Mouse (Mus musculus) granulocyte monocyte progenitor cell, adult 5-6 weeks (primary cell): ENCODE measurements around the gene Sort1. TPM values are rescaled to one million over a fixed set of nuclear protein-coding genes. Genes with fewer than 3 reads are reported as not detected.

Experiments used
- ATAC-seq: replicated peaks from 2 replicates; pipeline ENCODE4 v1.8.0; 2016; ENCODE audit warnings: mild to moderate bottlenecking, moderate TSS enrichment, inconsistent platforms; ENCODE audit not compliant: poor library complexity, severe bottlenecking
- total RNA-seq, 2 experiments: library from RNA; stranded (forward) in 1 of 2; stranded (reverse) in 1 of 2; fragments of 200-712, 200-1000 nt in 1 of 2; fragments of >200 nt in 1 of 2; fragmentation: Nextera tagmentation in 1 of 2; gene quantifications; 2 replicates each; pipeline ENCODE4 v1.2.3; 2014 to 2017

The Sort1 gene
- total RNA-seq, 2 experiments from 2014 or later: 45.6 to 58.8 TPM

DNA sequence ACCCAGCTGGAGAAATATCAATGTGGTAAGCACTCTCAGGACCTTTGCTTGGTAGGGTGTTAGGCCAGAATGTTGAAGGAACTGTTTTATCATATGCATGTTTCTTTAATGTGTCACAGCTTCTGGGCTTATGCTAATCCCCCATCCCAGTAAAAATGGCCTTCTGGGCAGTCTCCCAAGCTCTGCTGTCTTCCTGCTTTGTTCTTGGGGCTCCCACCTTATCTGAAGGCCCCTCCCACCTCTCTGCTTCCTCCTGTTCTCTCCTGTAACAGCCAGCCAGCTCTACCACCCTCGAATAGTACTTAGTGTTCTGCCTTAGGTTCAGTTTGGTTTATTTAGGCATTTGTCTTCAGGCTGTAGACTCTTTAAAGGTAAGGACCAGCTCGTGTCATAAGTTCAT is 10.5 kb downstream of the Sort1 start:
- no peak for ATAC-seq

- peak; percentile 60 for ATAC-seq
Observed at GRCm38 (mm10) chr3:108295379-108296219, 11.7 kb downstream of the Sort1 start.

DNA sequence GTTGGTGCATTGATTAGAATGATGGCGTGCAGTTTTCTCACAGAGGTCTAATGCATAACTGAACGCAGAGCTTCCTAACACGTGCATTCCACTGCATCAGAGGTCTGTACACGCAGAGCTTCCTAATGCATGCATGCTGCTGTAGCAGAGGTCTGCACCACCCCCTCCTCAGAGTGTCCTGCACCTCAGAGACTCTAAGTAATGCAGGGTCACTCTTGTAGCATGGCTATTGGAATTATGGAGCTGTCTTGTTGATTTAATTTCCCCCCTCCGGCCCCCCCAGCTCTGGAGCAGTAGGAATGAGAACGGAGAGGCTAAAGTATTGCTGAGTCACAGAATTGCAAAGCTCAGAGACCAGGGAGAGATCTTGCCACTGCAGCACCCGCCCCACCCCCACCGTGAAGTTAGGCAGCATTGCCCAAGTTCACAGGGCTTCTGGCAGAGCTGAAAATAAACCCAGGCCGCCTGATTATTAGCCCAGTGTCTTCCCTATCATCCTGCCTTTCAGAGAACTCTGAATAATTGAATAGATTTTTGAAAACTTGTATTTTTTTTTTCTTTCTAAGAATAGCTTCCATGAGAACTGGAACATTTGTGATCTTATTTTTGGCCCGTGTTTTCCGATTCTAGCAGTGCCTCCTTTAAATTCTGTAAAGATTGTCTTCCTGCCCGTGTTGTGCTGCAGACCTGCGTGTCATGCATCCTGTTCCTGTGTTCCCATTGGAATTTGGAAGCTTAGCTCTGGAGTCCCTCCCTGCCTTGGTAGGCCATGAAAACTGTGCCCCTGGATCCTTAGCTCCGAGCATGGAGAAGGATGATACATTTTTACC is 12.6 kb downstream of the Sort1 start:
- ATAC-seq: peak; percentile 79

- no peak for ATAC-seq
Observed at GRCm38 (mm10) chr3:108297050-108297419, 13.2 kb downstream of the Sort1 start.

- peak; percentile 57 for ATAC-seq
Observed at GRCm38 (mm10) chr3:108297603-108298553, 14.0 kb downstream of the Sort1 start.

DNA sequence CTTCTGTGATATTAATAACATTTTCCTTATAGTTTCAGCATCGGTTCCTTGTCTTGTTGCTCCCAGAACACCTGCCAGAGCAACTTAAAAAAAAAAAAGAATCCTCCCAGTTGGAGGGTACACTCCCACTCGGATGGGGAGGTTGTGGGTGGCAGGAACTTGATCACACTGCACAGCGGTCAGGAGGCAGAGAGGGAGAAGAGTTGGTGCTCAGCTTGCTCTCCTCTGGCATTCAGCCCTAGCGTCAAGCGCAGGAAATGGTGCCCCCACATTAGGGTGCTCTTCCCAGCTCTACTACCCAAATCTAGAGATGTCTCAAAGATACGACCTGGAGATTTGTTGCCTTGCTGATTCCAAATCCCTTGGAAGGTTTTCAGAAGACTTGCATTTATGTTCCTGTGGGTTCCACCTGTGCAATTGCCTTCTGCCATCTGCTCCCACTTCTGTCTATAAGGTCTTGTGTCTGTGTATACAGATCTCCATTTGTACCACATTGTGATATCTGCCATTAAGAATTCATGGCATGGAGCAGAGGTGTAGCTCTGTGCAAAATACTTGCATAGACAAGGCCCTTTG is 16.7 kb downstream of the Sort1 start:
- ATAC-seq: no peak

DNA sequence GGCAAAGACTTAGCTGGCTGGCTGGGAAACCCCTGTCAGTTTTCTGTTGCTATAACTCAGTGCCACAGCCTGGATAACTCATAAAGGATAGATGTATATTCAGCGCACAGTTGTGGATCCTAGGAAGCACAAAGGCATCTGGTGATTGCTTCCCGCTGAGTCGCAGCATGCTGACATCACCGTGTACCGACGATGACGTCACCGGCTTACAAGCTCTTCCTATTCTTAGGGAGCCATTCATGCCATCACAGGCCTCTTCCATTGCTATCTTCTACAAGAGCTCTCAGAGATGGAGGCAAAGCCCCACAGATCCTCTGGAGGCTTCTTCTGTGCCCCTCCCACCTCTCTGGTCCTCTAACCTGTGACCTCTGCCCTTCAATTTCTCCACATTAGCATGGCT is 19.8 kb downstream of the Sort1 start:
- no peak for ATAC-seq

DNA sequence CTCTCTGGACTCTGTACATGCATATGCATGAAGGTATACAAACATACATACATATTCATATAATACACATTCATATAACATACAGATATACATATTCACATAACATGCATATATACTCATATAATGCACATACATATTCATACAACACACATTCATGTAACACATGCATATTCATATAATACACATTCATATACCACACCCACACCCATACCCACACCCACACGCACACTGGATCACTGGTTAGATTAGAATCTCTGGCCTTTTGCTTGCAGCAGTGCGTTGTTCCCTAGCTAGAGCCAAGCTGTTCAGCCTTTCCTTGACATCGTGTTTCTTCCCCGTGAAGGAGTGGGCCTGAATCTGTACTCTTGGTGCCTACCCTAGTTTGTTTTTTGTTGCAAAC is 20.9 kb downstream of the Sort1 start:
- ATAC-seq: no peak

GRCm38 (mm10) chr3:108306387-108306786 is 22.5 kb downstream of the Sort1 start:
- peak; percentile 78 for ATAC-seq

DNA sequence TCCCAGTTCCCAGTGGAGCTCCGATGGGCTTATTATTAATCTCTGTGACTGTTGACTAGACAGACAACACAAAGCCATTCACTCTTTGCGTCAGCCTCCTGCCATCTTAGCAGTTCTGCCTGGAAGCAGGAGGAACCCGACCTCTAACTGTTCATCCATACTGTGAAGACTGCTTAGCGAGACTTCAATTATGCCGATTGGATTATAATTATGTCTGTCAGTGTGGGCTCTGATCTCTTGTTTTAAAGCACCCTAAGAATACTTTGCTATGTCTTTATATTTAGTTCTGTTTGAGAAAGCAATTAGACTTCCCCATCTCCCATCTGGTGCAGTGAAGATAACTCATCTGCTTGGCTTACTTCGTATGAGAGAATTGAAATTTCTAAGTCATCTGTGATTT is 23.6 kb downstream of the Sort1 start:
- ATAC-seq: no peak

DNA sequence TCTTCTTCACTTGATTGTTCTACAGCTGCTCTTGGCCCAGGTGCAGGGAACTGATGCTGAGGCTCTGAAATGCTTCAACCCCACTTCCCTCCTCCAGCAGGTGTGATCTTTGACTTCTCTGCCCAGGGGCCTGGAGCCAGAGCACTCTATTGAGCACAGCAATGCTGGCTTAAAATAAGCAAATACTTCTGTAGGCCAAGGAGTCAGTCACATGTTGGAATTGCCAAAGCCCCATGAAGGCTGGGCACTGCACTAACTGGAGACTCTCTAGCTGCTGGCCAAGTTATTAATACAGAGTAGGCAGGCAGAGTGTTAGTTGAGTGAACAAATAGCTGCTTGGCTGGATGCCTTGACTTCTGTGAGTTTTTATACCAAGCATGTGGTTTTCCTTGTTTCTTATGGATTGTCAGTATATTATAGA is 27.0 kb downstream of the Sort1 start:
- no peak for ATAC-seq

- no peak for ATAC-seq
Observed at GRCm38 (mm10) chr3:108311688-108312087, 27.8 kb downstream of the Sort1 start.

DNA sequence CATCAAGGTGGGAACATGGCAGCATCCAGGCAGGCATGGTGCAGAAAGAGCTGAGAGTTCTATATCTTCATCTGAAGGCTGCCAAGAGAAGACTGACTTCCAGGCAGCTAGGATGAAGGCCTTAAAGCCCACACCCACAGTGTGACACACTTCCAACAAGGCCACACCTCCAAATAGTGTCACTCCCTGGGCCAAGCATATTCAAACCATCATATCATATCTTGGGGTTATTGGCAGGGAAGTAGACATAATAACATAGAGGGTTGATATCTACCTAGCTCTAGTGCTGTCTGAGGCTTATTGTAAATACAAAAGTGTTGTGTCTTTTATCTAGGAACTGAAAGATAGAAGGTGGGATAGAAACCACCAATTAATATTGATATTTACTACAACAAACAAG is 28.5 kb downstream of the Sort1 start:
- no peak for ATAC-seq

GRCm38 (mm10) chr3:108313138-108313537 is 29.3 kb downstream of the Sort1 start:
- no peak for ATAC-seq

DNA sequence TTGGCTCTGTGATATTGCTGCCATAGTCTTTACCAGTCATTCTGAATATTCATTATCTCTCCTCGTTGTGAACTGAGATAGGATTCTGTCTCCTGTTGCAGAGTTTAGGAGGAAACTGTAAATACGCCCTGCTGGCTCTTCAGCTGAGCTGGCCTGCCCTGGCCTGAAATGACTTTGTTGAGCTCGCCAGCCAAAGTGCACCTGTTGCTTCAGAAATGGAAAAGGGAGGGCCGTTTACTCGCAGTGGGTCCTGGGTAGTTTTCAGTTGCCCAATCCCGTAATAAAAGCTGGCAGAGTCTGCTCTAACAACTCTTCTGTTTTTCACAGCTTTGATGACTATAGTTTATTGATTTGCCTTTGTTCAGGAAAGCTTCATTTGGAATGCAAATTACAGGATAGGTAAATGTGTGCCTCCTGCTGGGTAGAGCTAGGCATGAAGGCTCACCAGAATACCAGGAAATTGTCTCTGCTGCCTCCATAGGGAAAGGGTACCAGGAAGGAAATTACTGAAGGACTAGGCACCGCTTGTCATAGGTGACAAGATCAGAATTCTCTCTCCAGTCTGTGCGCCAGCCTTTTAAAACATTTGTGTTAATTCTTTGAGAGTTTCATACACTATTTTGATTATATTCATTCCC is 30.3 kb downstream of the Sort1 start:
- ATAC-seq: no peak

- no peak for ATAC-seq
Observed at GRCm38 (mm10) chr3:108318517-108318916, 34.6 kb downstream of the Sort1 start.

- no peak for ATAC-seq
Observed at GRCm38 (mm10) chr3:108321671-108322070, 37.8 kb downstream of the Sort1 start.

- ATAC-seq: no peak
Observed at GRCm38 (mm10) chr3:108322136-108322535, 38.3 kb downstream of the Sort1 start.

DNA sequence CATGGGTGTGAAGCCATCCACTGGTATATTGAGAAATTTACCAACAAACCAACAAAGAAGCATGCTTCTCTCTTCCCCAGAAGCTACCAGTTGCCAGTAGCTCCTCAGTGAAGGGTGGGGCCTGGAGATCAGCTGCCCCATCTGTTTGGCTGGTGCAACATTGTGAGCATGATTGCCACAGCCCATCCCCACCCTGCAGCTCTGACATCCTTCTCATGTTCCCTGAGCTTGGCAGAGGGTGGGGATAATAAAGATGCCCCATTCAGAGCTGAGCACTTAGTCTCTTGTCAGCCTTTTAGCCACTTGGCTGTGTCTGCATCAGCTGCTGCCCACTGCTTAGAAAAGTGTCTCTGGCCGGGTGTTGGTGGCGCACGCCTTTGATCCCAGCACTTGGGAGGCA is 39.1 kb downstream of the Sort1 start:
- peak; percentile 89 for ATAC-seq

DNA sequence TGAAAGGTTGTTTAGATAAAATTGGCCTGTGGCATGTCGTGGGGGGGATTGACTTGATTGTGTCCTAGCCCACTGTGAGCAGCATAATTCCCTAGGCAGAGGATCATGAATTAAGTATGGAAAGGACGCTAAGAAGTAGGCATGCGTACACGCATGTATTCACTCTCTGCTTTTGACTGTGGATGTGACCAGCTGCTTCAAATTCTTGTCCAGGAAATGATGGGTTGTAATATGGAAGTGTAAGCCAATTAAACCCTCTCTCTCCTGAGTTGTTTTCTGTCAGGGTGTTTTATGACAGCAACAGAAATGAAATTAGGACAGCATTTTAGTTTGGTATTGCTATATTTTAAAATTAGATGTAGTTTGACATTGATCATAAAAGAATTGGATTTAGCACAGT is 41.0 kb downstream of the Sort1 start:
- ATAC-seq: no peak
